Mouse (Mus musculus) G1E (cell line): ENCODE measurements around the gene Hipk2. TPM values are rescaled to one million over a fixed set of nuclear protein-coding genes. Genes with fewer than 3 reads are reported as not detected.
"Not testable (repeated sequence)": the region's sequence is repeated elsewhere in the genome, so short reads cannot be mapped to it uniquely, and the experiment has no call there.

Experiments used
- ATAC-seq: 2 replicates; pipeline ENCODE4 v1.8.0; 2016; ENCODE audit warnings: mild to moderate bottlenecking; ENCODE audit not compliant: insufficient number of reproducible peaks, poor library complexity, low FRiP score, severe bottlenecking; ENCODE audit errors: extremely low read depth
- DNase-seq: peaks from one replicate; pipeline ENCODE4 v3.0.0; 2012; ENCODE audit warnings: low spot score
- H3K27me3 ChIP-seq: 2 replicates; pipeline ENCODE4 v1.6.1; 2012; ENCODE audit warnings: mild to moderate bottlenecking, low read length, inconsistent platforms; ENCODE audit not compliant: insufficient read depth
- H3K36me3 ChIP-seq: replicated peaks from 2 replicates; pipeline ENCODE3; 2012; ENCODE audit warnings: mild to moderate bottlenecking, inconsistent platforms
- H3K4me1 ChIP-seq: 2 replicates; pipeline ENCODE4 v1.6.1; 2012; ENCODE audit warnings: low read depth, low read length, inconsistent platforms, mixed read lengths; ENCODE audit not compliant: insufficient read depth
- H3K4me3 ChIP-seq: 2 replicates; pipeline ENCODE4 v1.5.1; 2012; ENCODE audit warnings: low read depth, mild to moderate bottlenecking, inconsistent platforms, low read length, moderate library complexity, mixed read lengths
- H3K9me3 ChIP-seq: replicated peaks from 2 replicates; pipeline ENCODE4 v1.6.1; 2012; ENCODE audit warnings: inconsistent platforms
- CTCF ChIP-seq: IDR thresholded peaks from 2 replicates; pipeline ENCODE4 v1.5.1; 2012; ENCODE audit warnings: low read depth, low read length, inconsistent platforms, mixed read lengths
- GATA1 ChIP-seq: IDR thresholded peaks from 2 replicates; pipeline ENCODE4 v1.6.1; 2012; ENCODE audit warnings: borderline replicate concordance, low read length, inconsistent platforms, mixed read lengths
- GATA2 ChIP-seq: IDR thresholded peaks from 2 replicates; pipeline ENCODE4 v1.6.1; 2012; ENCODE audit warnings: low read depth, low read length, inconsistent platforms, borderline replicate concordance
- POLR2AphosphoS5 ChIP-seq: IDR thresholded peaks from 2 replicates; pipeline ENCODE4 v1.6.1; 2012; ENCODE audit warnings: low read depth, low read length, inconsistent platforms; ENCODE audit not compliant: insufficient replicate concordance
- TAL1 ChIP-seq: conservative IDR thresholded peaks from 2 replicates; pipeline ENCODE4 v1.6.1; 2012; ENCODE audit warnings: low read depth, low read length, inconsistent platforms, mixed read lengths
- polyA plus RNA-seq: library from polyadenylated mRNA; stranded (reverse); fragments of >175 nt; gene quantifications from 2 replicates; pipeline ENCODE4 v1.2.3, GENCODE M21; 2012
- total RNA-seq, 2 experiments: library from RNA; stranded (forward) in 1 of 2; stranded (reverse) in 1 of 2; fragments of 200-1000 nt in 1 of 2; fragments of >200 nt in 1 of 2; fragmentation: Nextera tagmentation in 1 of 2; gene quantifications; 2 replicates each; pipeline ENCODE4 v1.2.3; 2014 to 2017

Gene Hipk2
- total and polyA plus RNA-seq, 3 experiments, result 4.6 to 97.9 (median 39.6) TPM

- DNase-seq (no peak), ATAC-seq (no peak)
- Histone ChIP-seq H3K4me3 (no peak overlapping the region), H3K36me3 (peaks cover 4% of the 10 kb centered on the region), H3K4me1 (0 out of 2 replicates have a peak, but pooled peaks cover 4% of the 10 kb centered on the region), H3K9me3 (peaks cover 4% of the 10 kb centered on the region), H3K27me3 (peaks cover 39% of the 10 kb centered on the region)
- TF ChIP-seq TAL1 (no peak), CTCF (no peak), GATA2 (no peak), GATA1 (no peak), POLR2AphosphoS5 (no peak)
Measured at GRCm38 (mm10) chr6:38682532-38682931, 193.4 kb downstream of the Hipk2 start.

- H3K27me3 ChIP-seq, result peaks cover 67% of the 10 kb centered on the region
- no peak overlapping the region for H3K4me3 ChIP-seq
- no peak for DNase-seq
- no peaks in the 10 kb centered on the region for H3K9me3 ChIP-seq
- H3K36me3 ChIP-seq, result no peaks in the 10 kb centered on the region
- peaks cover 9% of the 10 kb centered on the region; the same call in 1 of the 2 replicates for H3K4me1 ChIP-seq
- ATAC-seq, result no peak
- no peak for TF ChIP-seq GATA2
- TF ChIP-seq POLR2AphosphoS5, result no peak
- TF ChIP-seq TAL1, result no peak
- TF ChIP-seq CTCF, result no peak
- no peak for TF ChIP-seq GATA1
Measured at GRCm38 (mm10) chr6:38677629-38678028, 198.3 kb downstream of the Hipk2 start.

- H3K27me3 ChIP-seq, result peaks cover 67% of the 10 kb centered on the region
- TF ChIP-seq GATA2, result no peak
- no peak for TF ChIP-seq GATA1
- no peak for TF ChIP-seq CTCF
- no peak for TF ChIP-seq POLR2AphosphoS5
- TF ChIP-seq TAL1, result no peak
- H3K9me3 ChIP-seq, result no peaks in the 10 kb centered on the region
- H3K4me1 ChIP-seq, result peaks cover 9% of the 10 kb centered on the region; the same call in 1 of the 2 replicates
- H3K36me3 ChIP-seq, result no peaks in the 10 kb centered on the region
- no peak overlapping the region for H3K4me3 ChIP-seq
- DNase-seq, result no peak
- ATAC-seq, result no peak
Measured at GRCm38 (mm10) chr6:38676723-38677122, 199.2 kb downstream of the Hipk2 start.

GRCm38 (mm10) chr6:38676217-38676616, 199.7 kb downstream of the Hipk2 start:
- DNase-seq (no peak), ATAC-seq (no peak)
- peaks cover 65% of the 10 kb centered on the region for H3K27me3 ChIP-seq
- H3K9me3 ChIP-seq, result no peaks in the 10 kb centered on the region
- TF ChIP-seq POLR2AphosphoS5, result no peak
- TF ChIP-seq TAL1, result no peak
- no peak for TF ChIP-seq GATA2
- TF ChIP-seq GATA1, result no peak
- TF ChIP-seq CTCF, result no peak
- no peak overlapping the region for H3K4me3 ChIP-seq
- H3K4me1 ChIP-seq, result peaks cover 13% of the 10 kb centered on the region
- no peaks in the 10 kb centered on the region for H3K36me3 ChIP-seq

GRCm38 (mm10) chr6:38672011-38672410, 204.0 kb downstream of the Hipk2 start:
- TF ChIP-seq CTCF (no peak), POLR2AphosphoS5 (no peak), GATA2 (no peak), GATA1 (no peak), TAL1 (no peak)
- Histone ChIP-seq H3K4me1 (peaks cover 19% of the 10 kb centered on the region), H3K9me3 (no peaks in the 10 kb centered on the region), H3K4me3 (no peak overlapping the region), H3K36me3 (no peaks in the 10 kb centered on the region), H3K27me3 (peaks cover 50% of the 10 kb centered on the region)
- no peak for DNase-seq
- no peak for ATAC-seq

DNA sequence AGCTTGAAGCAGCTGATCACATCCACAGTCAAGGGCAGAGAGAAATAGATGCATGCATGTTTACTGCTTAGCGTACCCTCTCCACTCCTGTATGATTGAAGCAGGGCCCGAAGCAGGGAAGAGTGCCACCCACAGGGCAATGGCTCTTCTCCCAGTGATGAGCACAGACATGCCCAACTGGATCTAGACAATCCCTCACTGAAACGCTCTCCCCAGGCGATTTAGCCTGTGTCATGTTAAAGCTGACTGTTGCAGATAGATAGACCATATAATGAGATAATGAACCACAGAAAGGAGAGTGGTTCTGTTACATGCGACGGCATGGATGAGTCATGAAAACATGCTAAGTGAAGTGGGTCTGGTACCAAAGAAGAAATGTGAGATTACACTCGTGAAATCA, 204.7 kb downstream of the Hipk2 start:
- Histone ChIP-seq H3K27me3 (peaks cover 47% of the 10 kb centered on the region), H3K36me3 (no peaks in the 10 kb centered on the region), H3K9me3 (no peaks in the 10 kb centered on the region), H3K4me1 (peaks cover 12% of the 10 kb centered on the region), H3K4me3 (no peak overlapping the region)
- DNase-seq, result no peak
- TF ChIP-seq GATA2, result no peak
- ATAC-seq, result no peak

DNA sequence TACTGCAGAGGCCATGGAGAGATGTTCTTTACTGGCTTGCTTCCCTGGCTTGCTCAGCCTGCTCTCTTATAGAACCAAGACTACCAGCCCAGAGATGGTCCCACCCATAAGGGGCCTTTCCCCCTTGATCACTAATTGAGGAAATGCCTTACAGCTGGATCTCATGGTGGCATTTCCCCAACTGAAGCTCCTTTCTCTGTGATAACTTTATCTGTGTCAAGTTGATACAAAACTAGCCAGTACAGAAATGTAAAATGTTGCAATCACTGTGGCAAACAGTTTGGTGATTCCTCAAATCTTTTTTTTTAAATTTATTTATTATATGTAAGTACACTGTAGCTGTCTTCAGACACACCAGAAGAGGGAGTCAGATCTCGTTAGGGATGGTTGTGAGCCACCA, 205.5 kb downstream of the Hipk2 start:
- peaks cover 52% of the 10 kb centered on the region for H3K27me3 ChIP-seq
- not testable (repeated sequence) for ATAC-seq, H3K9me3 ChIP-seq, DNase-seq, H3K4me3 ChIP-seq, H3K36me3 ChIP-seq
- peaks cover 12% of the 10 kb centered on the region for H3K4me1 ChIP-seq
